Mouse (Mus musculus) G1E-ER4 (cell line): Measurements from ENCODE around the gene Bend5. TPM values are rescaled to one million over a fixed set of nuclear protein-coding genes. Genes with fewer than 3 reads are reported as not detected.

Source experiments
- GATA1 ChIP-seq: IDR thresholded peaks from one replicate; pipeline ENCODE4 v1.8.0; 2012; ENCODE audit warnings: low read length, inconsistent platforms
- polyA plus RNA-seq: library from polyadenylated mRNA; stranded (reverse); fragments of >175 nt; gene quantifications from 2 replicates; pipeline ENCODE4 v1.2.3, GENCODE M21; 2012

Gene Bend5
- polyA plus RNA-seq, 1 experiment, result not detected

DNA sequence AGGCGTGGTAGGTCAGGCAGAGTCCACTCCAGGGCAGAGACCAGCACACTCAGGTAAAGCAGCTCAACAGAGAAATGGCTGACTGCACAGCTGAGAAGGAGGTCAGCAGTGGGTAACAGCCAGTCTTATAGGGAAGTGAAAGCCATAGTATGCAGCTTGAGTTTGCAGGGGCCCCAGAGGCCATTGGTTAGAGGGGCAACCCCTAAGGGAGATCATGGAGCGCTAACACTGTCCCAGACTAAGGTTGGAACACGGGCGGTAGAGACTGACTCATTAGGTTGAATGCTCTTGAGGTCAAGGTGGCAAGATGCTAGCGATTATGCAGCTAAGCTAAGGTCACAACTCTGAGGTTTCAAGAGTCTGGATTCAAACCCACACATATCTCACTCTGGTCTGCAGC lies 40.8 kb downstream of the Bend5 start:
- TF ChIP-seq GATA1, result no peak

DNA sequence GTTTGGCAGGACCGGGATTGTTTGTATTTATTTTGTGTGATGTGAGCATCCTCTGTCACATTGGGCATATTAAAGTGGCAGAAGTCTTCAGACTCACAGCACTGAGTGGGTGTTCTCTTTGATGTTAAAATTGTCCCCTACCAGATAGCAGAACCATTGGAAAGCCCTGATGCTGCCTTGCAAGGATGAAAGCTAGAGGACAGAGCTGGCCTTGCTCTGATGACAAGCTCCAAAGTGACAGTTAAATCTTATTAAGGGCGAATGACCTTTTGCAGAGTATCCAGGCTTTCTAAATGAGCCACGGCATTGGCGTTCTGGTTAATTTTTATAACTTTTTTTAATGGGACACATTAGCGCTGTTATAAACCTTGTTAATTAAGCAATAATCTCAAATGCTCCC lies 42.8 kb downstream of the Bend5 start:
- TF ChIP-seq GATA1, result no peak

DNA sequence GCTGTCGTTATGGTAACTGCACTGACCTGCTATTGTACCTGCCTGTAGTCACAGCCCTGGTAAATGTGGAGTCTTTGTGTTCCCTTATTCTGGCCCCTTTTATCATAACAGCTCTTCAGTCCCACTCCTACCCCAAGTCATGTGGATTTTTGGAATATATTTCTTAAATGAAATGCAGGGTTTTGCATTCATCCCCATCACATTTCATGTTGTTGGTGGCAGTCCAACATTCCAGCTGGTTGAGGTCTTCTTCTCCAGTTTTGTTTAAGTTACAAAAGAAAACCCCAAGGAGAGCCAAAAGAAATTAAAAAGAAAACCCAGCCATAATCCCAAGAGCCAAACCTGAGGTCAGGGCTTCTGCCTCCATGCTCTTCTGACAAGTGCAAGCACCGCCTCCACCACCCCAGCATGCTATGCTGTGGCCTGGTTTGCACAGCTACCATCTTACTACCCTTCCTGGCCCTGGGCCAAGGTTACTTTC lies 52.5 kb downstream of the Bend5 start:
- TF ChIP-seq GATA1, result no peak

DNA sequence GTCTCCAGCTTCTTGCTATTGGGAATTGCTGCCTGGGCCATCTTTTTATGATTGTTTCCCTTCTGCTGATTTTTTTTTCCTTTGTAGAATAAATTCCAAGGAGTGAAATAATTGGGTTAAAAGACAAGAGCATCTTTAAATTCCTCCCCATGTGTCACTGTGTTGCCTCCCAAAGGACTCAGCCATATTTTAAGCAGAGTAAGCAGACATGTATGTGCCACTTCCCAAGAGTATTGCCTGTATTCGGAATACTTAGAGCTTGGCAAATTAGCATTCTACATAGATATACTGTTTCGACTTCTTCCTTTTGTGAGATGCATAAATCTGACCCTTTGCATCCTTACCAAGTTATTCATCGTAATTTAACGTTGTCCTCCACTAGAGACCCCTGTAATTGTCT lies 53.0 kb downstream of the Bend5 start:
- TF ChIP-seq GATA1, result no peak

DNA sequence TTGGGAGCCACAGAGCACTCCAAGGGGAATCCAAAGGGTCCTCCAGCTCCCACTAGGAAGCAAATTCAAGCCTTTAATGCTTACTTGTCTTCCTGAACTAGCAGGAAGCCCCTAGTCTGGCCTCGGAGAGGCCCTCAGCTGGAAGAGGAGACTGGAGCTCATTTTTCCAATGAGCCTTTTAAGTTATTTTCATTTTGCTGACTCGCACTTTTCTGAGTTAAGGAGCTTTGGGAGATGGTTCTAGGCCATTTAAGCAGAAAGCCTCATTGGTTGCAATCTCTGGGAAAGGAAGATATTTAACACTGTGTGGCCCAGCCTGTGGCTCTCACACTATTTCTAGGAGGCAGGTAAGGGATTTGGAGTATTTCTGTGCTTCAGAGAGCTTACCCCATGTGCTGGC lies 55.0 kb downstream of the Bend5 start:
- TF ChIP-seq GATA1, result no peak

DNA sequence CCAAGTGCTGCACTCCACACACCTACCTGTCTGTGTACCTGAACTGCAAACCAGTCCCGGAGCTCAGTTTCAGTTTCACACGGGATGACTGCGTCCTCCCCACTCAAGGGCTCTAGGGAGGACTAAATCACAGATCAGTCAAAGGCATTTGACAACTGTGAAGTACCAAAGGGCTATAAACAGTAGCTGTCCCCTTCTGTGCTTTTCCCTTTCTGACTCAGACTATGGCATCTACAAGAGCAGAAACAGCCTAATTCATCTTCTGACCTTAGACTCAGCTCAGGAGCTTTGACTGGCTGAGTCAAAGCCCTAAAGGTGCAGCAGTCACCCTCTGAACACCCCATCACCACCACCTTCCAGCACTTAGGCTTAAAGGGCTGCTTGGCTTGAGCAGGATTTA lies 56.9 kb downstream of the Bend5 start:
- no peak for TF ChIP-seq GATA1

DNA sequence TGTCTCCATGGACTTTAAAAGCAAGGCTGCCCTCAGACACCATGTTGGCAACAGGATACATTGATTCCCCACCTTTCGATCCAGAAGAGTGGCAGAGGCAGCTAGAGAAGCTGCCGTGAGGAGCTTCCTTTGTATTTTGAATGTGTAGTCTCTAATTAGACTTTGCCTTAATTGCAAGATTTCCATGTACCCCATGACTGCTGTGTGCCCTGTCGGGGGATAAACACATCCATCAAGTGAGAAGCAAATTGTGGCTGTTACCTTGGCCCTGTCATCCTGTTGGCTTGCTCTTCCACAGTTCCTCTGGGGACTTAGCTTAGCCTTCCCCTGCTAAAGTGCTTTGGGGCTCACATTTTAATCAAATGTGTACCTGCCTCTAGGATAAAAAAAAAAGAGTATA lies 57.7 kb downstream of the Bend5 start:
- TF ChIP-seq GATA1, result no peak

DNA sequence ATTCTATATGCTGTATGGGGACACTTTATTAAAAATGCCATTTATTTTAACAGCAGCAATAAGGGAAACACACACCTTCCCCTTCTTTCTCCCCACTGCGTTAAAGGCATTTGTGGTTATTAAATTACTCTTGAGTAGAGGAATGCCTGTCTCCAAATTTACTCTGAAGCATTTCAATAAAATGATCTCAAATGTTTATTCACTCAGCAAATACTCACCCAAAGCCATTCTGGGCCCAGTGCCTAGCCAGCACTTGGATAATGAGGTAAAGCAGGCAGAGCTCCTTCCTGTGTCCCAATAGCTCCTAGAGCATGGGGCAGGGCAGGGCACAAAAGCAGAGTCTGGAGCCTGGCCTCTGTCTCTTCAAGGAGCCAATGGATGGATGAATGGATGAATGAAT lies 58.2 kb downstream of the Bend5 start:
- TF ChIP-seq GATA1, result no peak

DNA sequence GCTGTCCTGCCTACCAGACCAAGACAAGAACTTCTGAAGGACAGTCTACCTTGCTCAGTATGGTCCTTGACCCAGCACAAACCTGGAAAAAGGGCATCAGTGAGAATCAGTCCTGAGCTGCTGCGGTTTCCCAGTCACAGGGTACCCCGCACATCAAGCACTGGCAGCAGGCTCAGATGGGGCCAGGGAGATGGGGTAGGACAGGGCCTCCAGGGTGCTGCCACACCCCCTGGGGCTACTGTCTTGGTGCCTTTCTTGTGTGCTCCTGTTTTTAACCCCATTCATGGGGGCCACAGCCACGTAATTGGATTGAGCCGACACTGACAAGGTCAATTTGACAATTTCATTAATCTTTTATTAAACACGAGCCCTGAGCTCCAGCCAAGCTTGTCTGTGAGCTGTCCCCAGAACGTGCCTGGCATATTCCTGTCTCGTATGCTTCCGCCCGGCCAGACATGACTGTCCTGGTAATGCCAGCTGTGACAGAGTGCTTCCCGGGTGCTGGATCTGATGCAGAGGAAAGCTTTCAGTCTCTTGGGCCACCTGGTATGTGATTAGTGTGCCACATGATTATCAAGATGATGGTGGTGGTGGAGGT lies 60.7 kb downstream of the Bend5 start:
- no peak for TF ChIP-seq GATA1

DNA sequence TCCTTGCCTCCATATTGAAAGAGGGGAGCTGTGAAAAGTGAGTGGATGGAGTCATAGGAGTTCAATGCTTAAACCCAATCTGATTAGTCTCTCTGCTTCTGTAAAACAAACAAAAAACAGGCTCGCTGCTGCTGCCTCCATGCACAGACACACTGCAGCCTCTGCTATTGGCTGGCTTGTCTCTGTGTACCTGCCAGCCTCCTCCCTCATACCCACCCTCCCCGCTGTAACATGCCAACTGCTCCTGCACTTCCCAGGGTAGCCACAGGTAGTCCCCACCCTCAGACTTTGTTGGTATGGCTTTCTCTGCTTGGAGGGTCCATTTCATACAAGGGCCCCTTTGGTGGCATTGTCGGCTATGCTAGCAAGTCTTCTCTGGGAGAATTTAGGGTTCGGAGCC lies 62.7 kb downstream of the Bend5 start:
- TF ChIP-seq GATA1, result no peak

DNA sequence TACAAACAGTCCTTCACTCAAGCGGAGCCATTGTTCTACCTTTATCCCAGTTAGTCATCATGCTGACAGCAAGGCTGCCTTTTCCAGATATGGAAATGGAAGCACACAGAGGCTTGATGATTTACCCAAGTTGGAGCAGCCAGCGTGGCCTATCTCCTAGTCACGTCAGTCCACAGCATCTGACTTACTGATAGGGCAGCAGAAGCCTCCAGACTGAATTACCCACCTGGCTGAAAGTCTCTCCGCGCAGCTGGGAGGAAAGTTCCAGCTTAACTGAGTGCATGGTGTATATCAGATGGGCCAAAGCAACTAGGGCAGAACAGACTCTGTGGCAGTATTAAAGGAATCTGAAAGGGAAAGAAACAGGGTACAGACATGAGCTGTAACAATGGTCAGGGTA lies 68.7 kb downstream of the Bend5 start:
- TF ChIP-seq GATA1, result no peak

DNA sequence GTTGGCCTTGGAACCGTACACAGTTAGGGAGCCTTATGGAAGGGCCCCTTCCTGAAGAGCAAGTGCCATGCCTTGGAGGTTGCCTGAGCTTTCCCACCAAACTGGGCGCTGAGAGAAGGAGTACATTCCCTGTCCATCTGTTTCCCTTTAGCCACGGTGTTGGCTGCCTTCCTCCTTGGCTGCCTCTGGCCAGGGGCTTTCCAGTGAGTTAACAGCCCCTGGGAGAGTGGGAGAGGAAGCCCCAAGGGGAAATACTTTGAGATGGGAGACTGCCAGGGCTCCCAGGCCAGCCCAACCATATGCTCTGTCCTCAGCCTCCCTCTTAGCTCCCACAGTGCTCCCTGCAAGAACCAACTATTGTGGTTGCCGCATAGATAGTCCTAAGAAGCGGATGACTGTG lies 70.4 kb downstream of the Bend5 start:
- TF ChIP-seq GATA1, result no peak

DNA sequence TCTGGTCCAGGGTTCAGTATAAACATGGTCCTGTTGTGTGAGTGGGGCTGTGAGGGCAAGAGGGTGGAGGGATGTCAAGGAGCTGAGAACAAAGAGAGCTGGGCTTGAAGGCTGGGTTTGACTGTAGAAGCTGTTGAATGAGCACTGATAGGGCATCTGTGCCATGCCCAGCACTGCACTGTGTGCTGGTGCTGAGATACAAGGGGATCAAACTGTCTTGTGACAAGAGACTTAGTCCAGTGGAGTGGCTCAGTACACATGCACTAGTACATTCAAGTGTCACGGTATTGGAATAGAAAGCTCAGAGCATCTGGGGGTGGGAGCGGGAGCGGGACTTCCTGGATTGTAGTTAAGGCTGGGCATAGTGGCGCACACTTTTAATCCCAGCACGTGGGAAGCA lies 71.4 kb downstream of the Bend5 start:
- TF ChIP-seq GATA1, result no peak

DNA sequence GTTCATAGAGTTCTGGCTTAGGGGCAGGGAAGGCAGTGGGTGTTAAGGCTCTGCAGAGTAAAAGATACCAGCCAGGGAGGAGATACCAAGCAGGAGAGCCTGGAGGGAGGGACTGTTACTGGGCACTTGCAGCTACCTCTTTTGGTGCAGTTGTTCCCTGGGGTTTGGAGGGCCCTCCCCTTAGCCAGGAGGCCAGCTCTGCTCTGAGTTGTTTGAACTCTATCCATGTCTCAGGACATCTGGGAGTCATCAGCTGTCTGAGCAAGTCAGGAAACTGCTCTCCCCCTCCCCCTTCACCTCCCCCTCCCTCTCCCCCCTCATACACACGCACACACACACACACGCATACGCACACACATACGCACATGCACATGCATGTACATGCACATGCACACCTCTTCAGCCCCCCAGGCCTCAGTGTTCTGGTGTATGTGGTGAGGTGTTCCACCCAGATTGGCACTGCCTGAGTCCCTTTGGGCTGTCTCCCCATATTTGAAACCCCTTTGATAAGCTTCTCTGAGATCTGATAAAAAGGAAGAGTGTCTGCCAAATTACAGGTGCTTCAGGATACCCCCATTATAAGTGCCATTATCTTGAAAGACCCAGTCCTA lies 72.5 kb downstream of the Bend5 start:
- no peak for TF ChIP-seq GATA1

DNA sequence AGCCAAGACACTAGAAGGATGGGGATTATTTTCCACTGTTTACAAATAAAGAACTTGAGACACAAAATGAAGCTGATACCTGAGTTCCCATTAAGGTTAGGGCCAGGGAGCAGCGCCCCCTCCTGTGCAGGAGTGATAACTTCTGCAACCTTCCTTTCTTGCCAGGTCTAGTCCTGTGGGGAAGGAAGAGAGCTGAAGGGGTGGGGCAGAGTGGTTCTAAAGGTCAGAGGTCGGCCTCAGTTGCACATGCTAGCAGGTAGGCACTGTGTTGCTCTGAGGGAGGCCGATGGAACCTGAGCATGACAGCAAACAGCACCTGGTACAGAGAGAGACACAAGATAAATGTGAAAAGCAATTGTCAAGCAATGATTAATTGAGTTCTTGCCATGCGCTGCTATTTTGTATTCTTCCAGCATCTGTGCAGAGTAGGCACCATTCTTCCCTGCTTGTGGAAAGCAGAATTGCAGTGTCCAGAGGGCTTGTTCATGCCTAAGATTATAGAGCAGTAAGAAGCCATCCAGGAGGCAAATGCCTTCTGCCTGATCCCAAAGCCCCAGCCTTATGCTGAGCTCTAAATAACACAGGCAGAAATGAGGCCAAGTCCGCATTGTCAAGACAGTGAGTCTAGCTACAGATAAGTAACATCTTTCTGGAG lies 79.1 kb downstream of the Bend5 start:
- no peak for TF ChIP-seq GATA1

DNA sequence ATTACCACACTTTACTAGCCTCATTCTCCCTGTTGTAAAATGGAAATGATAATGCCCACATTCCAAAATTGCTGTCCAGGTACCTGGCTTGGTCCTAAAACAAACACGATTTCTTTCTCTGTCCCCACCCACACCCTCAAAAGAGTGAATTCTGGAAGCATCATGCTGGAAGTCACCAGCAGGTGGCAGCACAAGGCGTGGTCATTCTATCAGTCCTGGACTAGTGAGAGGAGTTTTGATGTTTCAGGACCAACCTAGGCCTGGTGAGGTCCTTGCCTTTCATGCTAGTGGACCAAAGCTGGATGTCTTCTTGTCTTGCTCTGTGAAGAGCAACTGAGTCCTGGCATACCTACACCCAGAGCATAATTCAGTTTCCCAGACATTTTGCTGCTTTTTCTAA lies 81.1 kb downstream of the Bend5 start:
- no peak for TF ChIP-seq GATA1

DNA sequence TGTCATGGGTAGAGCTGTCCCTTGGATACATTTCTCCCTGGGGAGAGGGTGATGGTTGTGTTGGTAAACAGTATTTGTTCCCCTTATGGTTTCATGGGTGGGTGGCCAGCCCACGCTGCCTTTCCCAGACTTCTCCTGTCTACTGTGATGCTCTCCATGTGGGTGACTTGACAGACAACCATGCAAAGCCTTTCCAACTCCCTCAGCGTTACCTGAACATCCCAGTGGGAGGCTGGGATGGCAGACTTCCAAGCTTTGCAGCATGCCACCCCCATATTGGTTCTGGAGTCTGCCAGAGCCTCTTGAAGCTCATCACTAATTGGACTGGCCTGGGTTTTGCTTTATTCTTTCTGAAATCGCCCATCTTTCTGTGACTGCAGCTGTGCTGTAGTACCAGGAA lies 83.9 kb downstream of the Bend5 start:
- TF ChIP-seq GATA1, result no peak
